Mouse (Mus musculus): ENCODE measurements around the gene Bud23.
"Not testable (repeated sequence)": the region's sequence is repeated elsewhere in the genome, so short reads cannot be mapped to it uniquely, and the experiment has no call there.

Gene Bud23

DNA sequence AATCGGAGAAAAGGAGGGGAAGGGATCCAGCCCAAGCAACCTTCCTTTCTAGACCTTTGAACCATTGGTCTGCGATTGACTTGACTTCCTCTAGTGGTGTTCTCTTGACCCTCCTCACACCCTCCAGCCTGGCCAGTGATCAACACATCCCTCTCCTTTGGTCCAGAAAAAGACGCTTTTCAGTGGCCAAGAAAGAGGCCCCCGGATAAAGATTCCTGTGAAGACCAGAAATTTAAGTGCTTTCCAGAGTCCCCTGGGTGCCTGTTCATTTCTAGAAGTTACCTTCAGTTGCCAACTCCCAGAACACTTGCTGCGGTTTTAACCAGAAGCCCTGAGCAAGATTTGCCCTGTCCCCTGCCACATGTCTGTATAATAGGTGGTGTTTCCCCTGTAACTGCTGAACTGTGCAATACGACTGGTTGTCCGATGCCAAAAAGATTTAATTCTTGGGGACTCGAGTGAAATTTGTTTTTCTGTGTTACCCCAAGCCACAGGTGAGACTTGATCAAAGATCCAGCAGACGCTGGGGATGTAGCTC lies at the start of gene Bud23:
Gene Bud23, minus strand, starts transcription at position 51 of the 538 bp plus-strand sequence.
- DNase-seq (ENCODE audit: low read depth, low spot score): not testable (repeated sequence)

DNA sequence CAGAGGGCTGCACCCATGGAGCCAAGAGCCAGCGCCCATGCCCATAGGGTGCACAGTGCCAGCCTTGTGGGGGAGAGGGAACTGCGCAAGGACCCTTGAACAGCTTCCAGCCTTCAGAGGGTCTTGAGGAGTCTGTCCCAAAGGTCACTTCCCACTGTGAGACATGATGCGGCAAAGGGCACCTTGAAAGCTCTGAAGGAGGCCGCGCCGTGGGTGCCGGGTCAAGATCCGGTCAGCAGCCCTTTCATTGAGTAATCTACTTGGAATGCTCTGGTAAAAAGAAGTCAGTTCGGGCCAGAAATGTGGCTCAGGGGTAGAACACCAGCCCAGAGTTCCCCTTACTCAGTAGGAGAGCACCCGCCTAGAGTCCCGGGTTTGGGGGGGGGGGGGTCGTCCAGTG lies 49.0 kb upstream of the Bud23 start:
- DNase-seq (ENCODE audit: low read depth, low spot score): no peak

DNA sequence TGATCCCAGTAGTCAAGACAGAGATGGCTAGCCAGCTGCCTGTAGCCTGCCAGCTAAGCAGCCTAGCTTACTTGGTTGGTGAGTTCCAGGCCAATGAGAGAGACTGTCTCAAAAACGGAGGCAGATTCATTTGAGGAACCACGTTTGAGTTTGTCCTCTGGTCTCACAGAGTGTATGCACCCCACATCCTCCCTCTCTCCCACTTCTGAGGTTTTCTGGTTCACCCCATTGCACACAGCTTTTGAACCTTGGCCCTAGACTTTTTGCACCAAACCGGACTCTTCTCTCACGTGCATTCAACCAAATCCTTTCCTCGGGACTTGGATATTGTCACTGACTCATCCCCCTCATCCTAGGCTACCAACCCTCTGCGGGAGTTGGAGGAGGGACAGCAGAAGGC lies 45.2 kb upstream of the Bud23 start:
- DNase-seq (ENCODE audit: low read depth, low spot score): no peak

DNA sequence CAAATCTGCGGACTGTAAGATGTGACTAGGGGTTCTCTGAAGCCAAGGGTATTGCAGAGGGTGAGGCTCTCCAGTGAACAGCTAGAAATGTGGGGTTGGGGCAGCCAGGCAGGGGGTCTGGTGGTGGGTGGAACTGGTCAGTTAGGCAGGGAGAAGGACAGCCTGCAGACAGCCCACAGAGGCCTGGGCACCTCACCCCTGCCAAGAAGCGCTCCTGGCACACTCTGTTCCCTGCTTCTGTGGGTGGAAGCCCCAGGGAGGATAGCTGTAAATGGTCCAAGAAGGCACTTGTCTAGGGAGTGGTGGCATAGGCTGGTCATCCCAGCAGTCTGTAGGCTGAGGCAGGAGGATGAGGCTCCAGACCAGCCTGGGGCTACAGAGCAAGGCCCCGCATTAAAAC lies 44.7 kb upstream of the Bud23 start:
- no peak for DNase-seq (ENCODE audit: low read depth, low spot score)

DNA sequence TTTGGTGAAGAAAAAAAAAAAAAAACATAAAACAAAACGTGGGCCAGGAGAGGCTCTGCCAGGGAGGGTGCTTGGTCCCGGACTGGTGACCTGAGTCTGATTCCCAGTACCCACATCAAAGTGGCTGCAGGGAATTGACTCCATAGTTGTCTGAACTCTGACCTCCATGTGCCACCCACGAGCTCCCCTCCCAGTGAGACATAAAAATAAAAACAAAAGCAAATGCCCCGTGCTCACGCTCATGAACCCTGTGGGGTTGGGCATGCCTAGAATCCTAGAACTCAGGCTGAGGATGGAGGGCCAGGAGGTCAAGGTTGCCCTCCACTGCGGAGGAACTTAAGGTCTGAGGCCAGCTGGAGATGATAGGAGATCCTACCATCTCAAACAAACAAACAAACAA lies 44.3 kb upstream of the Bud23 start:
- DNase-seq (ENCODE audit: low read depth, low spot score): no peak

DNA sequence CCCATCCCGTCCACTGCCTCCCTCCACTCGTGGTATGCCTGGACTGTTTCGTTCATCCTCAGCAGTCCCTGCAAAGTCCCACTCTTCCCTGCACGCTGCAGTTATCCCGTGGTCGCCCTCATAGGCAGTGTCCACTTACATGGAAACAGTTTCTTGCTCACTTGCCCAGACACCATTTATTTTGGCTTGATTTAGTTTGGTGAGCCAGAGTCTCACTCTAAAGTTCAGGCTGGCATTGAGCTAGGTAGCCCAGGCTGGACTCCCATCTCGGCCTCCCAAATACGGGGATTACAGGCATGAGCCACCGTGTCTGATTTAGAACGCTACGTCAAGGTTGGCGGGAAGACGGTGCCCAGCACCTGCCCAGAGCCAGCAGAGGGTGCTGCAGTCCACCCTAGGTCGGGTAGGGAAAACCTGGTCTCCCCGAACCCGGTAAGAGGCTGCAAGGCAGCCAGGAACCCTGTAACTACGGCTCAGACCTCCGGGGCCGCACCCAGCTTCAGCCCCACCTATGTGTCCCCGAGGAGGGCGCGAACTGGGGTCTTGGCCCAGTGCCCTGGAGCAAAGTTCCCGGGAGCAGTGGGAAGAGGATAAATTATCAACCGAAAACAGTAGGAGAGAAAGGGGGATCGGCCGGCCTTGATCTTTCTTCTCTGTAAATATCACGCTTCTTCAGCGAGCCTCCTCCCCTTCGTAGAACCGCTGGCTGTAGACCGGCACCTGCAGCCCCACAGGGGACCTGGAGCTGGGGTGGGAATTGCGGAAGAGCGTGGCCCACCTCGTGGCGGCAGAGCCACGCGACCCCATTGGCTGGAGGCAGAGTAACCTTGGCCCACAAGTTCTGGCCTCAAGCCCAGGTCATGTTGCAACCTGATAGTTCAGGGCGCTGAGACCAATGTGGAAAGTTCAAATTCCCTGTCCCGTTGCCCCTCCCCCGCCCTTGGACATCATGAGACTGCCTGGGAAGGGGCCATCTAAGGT lies 43.1 kb upstream of the Bud23 start:
- DNase-seq (ENCODE audit: low read depth, low spot score): peak; percentile 63

DNA sequence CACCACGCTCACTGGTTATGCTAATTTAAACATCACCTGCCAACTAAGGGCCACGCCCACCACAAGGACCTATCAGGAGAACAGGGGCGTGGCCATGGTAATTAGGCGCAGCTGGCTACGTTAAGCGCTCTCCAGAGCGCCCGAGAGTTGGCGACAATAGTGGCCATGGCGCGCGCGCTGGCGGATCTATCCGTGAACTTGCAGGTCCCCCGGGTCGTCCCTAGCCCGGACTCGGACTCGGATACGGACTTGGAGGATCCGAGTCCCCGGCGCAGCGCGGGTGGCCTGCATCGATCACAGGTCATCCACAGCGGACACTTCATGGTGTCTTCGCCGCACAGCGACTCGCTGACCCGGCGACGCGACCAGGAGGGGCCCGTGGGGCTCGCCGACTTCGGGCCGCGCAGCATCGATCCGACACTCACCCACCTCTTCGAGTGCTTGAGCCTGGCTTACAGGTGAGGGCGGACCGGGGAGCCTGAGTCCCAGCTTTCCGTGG lies 42.0 kb upstream of the Bud23 start:
- peak; percentile 96 for DNase-seq (ENCODE audit: low read depth, low spot score)

DNA sequence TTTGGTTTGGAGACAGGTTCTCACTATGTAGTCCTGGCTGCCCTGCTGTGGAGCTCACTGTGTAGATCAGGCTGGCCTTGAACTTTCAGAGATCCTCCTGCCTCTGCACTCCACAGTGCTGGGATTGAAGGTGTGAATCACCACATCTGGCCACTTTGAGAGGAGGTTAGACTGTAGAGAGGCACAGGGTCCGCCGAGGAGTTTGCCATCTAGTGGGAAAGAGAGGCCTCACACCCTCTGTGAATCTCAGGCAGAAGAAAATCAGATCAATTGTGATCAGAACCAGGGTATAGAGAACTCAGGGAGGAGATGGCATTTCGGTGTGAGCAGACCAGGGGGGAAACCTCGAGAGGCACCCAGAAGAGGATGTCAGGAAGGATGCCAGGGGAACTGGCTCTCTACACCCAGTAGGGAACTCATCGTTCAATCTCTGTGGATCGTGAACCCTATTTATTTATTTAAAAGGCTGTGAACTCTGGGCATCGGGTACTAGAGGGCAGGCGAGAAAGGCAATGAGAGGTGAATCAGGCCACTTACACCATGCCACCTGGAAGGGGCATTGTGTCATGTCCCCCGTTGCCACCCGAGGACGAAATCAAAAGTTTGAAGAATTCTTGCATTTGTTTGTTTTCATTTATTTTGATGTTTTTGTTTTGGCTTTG lies 39.4 kb upstream of the Bud23 start:
- DNase-seq (ENCODE audit: low read depth, low spot score): peak; percentile 77

DNA sequence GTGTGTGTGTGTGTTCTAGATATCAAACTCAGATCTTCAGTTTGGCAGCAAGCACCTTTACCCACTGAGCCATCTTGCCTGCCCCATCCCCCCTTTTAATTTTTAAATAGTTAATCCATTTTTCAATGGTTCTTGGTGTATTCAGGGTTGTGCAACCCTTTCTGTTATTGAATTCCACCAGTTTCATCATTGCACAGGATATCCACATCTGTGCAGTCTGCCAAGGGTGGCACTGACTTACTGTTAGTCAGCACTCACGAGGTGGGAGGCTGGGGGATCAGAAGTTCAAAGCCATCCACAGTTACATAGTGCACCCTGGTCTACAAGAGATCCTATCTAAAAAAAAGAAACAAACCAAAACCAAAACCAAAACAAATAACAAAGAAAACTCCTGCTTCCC lies 36.2 kb upstream of the Bud23 start:
- DNase-seq (ENCODE audit: low read depth, low spot score): no peak

DNA sequence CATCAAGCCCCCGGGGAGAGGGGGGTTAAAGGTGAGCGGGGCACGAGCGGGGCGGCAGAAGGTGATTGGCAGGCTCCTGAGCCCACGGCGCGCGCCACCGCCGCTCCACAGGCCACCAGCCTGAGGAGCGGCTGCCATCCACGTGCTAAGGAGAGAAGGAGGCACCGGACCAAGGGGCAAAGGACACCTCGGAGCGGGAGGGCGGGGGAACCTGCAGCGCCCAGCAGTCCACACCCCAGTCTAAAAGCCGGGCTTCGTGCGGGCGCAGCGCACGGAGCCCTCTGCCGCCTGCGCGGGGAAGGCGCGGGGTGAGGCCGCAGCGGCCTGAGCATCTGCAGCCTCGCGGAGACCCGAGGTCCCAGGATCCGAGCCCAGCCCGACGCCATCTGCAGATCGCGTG lies 24.9 kb upstream of the Bud23 start, which contains the start of gene Mlxipl:
Gene Mlxipl, plus strand, starts transcription at position 238 of the 400 bp plus-strand sequence.
- no peak for DNase-seq (ENCODE audit: low read depth, low spot score)

DNA sequence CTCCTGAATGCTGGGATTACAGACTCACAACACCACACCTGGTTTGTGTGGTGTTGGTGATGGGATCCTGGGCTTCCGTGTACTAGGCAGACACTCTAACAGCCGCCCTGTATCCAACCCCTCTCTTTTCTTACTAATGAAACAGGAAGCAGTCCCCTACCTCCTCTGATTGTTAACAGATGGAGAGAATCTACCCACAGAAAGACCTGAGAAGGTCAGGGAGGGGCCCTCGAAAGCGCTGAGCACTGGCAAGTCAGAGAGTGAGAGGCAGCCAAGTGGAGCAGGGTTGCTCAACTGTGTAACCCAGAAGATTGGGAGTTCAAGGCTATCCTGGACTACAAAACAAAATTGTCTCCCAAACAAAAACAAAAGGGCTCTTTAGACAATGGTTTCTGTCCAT lies 22.1 kb upstream of the Bud23 start:
- DNase-seq (ENCODE audit: low read depth, low spot score): no peak

DNA sequence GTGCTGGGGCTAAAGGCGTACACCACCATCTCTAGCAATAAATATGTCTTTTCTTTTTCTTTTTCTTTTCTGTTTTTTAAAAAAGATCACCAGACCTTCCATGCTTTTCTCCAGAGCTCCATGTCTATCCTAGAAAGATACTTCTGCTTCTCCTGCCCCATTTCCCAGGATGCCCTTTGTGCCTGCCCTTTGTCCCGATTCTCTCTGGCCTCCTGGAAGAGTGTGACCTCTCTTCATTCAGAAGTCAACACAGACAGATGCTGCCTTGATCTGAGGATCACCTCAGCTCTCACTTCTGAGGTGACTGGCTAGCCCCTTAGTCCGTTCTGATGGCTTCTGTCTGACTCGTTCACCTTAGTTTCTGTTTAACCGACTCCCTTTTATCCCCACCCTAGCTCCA lies 15.8 kb upstream of the Bud23 start:
- no peak for DNase-seq (ENCODE audit: low read depth, low spot score)

DNA sequence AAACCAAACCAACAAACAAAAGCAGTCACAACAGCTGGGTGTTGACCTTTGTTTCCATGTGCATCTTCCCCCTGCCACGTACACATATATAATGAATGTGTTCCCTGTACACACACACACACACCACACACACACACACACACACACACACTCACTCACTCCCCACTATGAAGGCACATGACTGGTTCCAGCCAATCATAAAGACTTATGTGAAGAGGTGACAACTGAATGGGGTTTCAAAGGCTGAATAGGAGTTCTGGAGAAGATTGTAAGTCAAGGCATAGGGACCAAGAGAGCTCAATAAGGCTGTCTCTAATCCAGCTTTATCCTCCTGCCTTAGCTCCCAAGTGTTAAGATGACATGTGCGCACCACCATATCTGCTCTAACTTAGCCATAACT lies 14.8 kb upstream of the Bud23 start:
- no peak for DNase-seq (ENCODE audit: low read depth, low spot score)

DNA sequence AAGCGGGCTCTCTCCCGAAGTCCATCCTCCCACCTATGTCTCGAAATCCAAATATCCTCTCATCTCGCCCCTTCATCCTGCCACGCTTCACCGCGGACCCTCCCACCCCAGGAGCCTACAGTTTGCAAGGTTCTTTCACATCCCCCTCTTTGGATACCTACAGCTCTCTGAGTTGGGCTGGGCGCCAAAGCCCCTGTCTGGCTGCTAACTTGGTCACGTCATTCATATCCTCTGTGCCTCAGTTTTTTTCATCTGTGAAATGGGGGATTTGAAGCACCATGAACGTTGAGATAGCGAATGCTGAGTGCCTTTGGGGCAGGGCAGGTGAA lies 13.7 kb upstream of the Bud23 start:
- DNase-seq (ENCODE audit: low read depth, low spot score): no peak

DNA sequence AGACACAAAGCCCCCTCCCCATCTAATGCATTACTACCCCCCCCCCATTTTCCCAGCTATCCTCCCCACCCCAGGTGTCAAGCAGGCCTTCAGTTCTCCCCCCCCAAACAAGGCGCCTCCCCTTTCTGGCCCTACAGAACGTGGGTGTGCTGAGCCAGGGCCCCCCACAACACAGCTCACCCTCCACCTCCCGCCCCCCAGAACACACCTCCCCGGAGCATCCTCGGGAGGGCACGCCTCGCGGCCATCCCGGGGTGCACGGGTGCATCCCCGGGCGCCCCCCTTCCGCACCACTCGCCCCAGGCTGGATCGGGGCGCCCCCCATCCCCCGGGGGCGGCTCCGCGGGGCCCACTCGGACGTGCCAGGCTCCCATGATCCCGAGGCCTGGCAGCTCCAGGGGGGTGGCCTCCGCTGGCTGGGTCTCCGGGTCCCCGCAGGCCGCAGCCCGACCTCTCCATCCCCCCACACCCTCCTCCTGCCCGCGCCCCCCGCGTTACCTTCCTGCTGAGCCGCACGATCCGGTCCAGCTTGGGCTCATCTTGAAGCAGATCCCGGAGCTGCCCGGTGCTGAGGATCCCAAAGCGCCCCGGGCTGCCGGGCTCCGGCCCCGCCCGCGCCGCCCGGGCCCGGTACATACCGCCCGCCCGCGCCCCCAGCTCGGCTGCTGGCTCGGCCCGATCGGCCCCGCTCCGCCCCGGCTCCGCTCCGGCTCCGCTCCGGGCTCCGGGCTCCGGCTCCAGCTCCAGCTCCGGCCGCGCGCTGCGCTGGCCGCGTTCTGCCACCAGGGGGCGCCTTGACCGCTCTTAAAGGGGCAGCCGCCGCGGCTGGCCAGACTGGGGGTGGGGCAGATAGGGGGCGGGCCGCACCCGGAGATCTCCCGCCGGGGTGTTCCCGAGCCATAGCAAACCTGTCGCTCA lies 13.1 kb upstream of the Bud23 start, which contains the start of gene Vps37d:
Gene Vps37d, minus strand, starts transcription at position 703 of the 918 bp plus-strand sequence.
- DNase-seq (ENCODE audit: low read depth, low spot score): peak; percentile 85

DNA sequence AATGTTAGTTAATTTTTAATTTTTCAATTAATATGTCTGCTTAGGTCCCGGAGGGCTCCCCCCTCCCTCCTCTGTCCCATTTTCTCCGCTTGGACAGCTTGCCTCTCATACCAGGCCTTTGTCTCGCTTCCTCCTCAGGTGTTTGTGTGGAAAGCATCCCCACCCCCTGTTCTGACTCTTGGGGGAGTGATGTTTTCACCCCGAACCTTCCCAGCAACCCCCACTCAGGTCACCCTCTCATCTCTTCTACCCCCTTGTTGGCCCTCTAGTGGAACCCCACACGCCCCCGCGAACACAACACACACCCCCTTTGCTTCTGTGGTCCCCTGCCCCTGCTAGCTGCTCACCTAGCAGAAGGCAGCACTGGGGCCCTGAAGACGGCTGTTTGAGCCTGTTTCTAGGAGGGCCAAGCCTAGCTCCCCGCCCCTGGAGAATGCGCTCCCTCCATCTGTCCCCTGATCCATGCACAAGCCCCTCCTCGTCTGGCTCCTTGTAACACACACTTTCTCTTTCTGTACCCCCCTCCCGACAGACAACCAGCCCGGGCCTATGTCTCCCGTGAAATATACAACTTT lies 12.3 kb upstream of the Bud23 start:
- DNase-seq (ENCODE audit: low read depth, low spot score): peak; percentile 59

DNA sequence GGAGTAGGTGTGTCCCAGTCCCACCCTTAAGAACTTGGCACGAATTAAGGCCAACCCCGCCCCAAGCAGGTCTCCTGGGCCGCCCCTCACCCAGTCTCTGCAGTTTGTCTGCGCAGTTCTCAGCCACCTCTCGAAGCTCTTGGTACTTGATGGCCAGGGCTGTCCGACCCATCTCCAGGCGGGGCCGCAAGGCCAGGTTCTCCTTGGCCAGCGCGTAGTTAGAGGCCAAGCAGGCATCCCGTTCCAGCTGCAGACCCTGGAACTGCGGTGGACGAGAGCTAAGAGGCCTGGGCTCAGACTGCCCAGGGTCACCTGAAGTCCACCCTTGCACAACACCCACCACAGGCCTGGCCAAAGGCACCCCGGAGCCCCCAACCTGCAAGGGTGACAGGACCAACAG lies 11.6 kb upstream of the Bud23 start:
- no peak for DNase-seq (ENCODE audit: low read depth, low spot score)

DNA sequence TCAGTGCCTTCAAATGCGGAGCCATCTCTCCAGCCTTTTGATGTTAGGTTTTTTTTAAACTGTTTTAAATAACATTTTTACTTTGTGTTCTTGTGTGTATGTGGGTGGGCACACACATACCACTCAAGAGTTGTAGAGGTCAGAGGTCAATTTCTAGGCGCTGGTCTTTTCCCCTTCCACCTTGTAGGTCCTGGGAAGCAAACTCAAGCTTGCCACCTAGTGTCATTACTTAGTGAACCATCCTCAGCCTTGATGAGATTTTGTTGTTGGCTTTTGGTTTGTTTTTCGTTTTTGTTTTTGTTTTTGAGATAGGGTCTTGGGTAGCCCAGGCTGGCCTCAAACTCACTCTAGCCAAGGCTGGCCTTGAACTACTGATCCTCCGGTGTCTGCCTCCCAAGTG lies 10.9 kb upstream of the Bud23 start:
- DNase-seq (ENCODE audit: low read depth, low spot score): peak; percentile 41

DNA sequence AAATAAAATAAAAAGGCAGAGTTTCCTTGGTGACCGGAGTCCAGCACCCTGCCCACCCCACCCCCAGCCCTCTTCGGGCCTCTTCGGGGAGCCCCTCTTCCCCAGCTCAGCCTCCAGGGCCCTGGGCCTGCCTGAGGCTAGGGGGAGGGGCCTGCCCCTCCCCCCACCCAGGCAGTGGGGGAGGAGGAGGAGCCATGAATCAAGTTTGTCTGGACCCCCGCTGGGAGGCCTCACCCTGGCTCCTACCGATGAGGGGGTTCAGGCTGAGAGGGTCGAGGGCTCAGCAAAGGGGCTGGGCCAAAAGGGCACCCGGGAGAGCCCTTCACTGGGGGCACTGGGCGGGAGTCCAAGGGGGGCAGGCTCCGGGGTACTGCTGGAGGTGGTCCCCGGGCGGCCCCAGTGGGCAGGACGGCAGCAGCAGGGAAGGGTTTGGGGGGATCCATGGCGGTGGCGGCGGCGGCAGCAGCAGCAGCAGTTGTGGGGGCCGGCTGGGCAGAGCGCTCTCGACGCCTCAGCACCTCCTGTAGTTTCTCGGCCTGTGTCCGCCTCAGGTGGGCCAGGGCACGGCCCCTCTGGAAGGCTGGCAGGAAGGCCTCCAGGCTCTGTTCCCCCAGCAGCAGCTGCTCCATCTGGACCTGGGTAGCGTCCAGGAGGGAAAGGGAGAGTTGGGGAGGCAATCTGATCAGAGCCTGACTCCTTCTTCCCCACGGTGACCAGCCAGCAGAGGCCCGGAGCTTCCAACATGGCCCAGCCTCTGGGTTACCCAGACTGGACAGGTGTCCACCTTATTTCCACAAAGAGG lies 8.8 kb upstream of the Bud23 start:
- DNase-seq (ENCODE audit: low read depth, low spot score): peak; percentile 57

DNA sequence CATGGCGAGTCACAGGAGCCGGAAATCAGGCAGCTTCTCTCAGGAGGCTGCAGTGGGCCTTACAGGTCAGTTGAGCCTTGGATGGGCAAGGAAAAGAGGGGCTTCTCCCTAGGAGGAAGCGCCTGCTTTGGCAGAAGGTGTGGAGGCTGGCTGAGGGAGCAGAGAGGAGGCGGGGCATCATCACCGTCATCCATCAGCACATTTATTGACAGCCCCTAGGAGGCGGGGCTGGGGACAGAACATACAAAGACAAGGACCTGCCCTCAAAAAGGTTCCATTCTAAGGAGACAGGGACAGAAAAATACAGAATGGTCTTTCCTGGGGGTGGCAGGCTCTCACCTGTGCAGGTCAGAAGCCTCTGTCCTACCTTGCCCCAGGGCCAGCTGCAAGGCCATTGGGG lies 8.0 kb upstream of the Bud23 start:
- DNase-seq (ENCODE audit: low read depth, low spot score): peak; percentile 92

Data from R1 (cell line).